Comparison of ENCODE assay signal across 17 mouse cellular contexts in genomic region chr13:54581385-54581784, GRCm38 (mm10). TPM values are rescaled to one million over a fixed set of nuclear protein-coding genes. Genes with fewer than 3 reads are reported as not detected.
A peak's percentile ranks its signal among the peaks of the same experiment; 100 is the strongest.
DNase-seq lines count a peak whose midpoint lies in the region; ATAC-seq and TF ChIP-seq lines count a peak whose summit lies in the region.
"Had no signal": no experiment of that assay in that cellular context is flagged by ENCODE, and none has a peak within 500 bp of the region (broad histone marks: within the 10 kb centered on the region; RNA-seq: fewer than 3 reads in every experiment).

No protein-coding gene starts in this region.

- TF ChIP-seq POLR2A in liver, adult 2 months (IDR thresholded peaks at IDR 0.05; ENCODE audit: extremely low read depth, insufficient read depth, low read length) = no peak

- H3K27ac ChIP-seq in liver, adult 2 months (replicated peaks; ENCODE audit: insufficient read depth, low read depth, low read length) = peak overlapping the region; percentile 39; the same call in 1 of the 2 replicates
- H3K27ac ChIP-seq in liver, embryonic 11.5 days (ENCODE audit: low read depth, low read length) = no peak overlapping the region
- peak overlapping the region; percentile 73 for H3K27ac ChIP-seq in stomach, embryonic 16.5 days (ENCODE audit: low read length)
- H3K27ac ChIP-seq: embryonic facial prominence, embryonic 15.5 days; forebrain, embryonic 10.5 days; gastrocnemius, adult 2 months; heart, embryonic 13.5 days had no signal

- peaks cover 19% of the 10 kb centered on the region for H3K4me1 ChIP-seq in liver, adult 2 months (ENCODE audit: control insufficient read depth, insufficient read depth, low read length)
- peaks cover 5% of the 10 kb centered on the region for H3K4me1 ChIP-seq in liver, embryonic 11.5 days (replicated peaks; ENCODE audit: control insufficient read depth, insufficient read depth, low read length)
- H3K4me1 ChIP-seq in stomach, embryonic 16.5 days (ENCODE audit: control insufficient read depth, insufficient read depth, low read length) = peaks cover 6% of the 10 kb centered on the region

- no peak overlapping the region for H3K4me2 ChIP-seq in liver, embryonic 11.5 days
- H3K4me2 ChIP-seq in stomach, embryonic 16.5 days (ENCODE audit: low read depth, low read length) = no peak overlapping the region
- H3K4me2 ChIP-seq: embryonic facial prominence, embryonic 15.5 days; heart, embryonic 13.5 days had no signal

- ATAC-seq in liver, embryonic 11.5 days (replicated peaks; ENCODE audit: low FRiP score) = no peak
- ATAC-seq in stomach, embryonic 16.5 days (ENCODE audit: insufficient read depth, low FRiP score) = peak; percentile 65; the same call in 1 of the 2 replicates
- ATAC-seq: forebrain, embryonic 14.5 days had no signal

- no peak overlapping the region for H3K4me3 ChIP-seq in liver, adult 2 months (ENCODE audit: insufficient read depth, low read depth, low read length)
- no peak overlapping the region for H3K4me3 ChIP-seq in liver, embryonic 11.5 days (ENCODE audit: low read depth, low read length)
- no peak overlapping the region for H3K4me3 ChIP-seq in stomach, embryonic 16.5 days (replicated peaks; ENCODE audit: low read length)
- H3K4me3 ChIP-seq: embryonic facial prominence, embryonic 15.5 days; erythroblast, embryonic 14.5 days; forebrain, embryonic 10.5 days; gastrocnemius, adult 2 months; heart, embryonic 13.5 days had no signal

- no peaks in the 10 kb centered on the region for H3K27me3 ChIP-seq in liver, adult 2 months (ENCODE audit: control insufficient read depth, insufficient read depth, low read length)
- H3K27me3 ChIP-seq in liver, embryonic 11.5 days (replicated peaks; ENCODE audit: control insufficient read depth, insufficient read depth, low read length) = no peaks in the 10 kb centered on the region
- H3K27me3 ChIP-seq in stomach, embryonic 16.5 days (ENCODE audit: control insufficient read depth, insufficient read depth, low read length) = no peaks in the 10 kb centered on the region
- H3K27me3 ChIP-seq: embryonic facial prominence, embryonic 15.5 days; heart, embryonic 13.5 days had no signal

- H3K79me2 ChIP-seq in liver, adult 2 months (ENCODE audit: control insufficient read depth, insufficient read depth, low read length) = no peaks in the 10 kb centered on the region

- WGBS in liver, adult 2 months = 18% methylated on average over 2 of the region's 2 CpGs
- WGBS in liver, embryonic 11.5 days = 85% methylated on average over 2 of the region's 2 CpGs
- WGBS in stomach, embryonic 16.5 days = 47% methylated on average over 2 of the region's 2 CpGs

- no peak for TF ChIP-seq CTCF in liver, adult 2 months (IDR thresholded peaks at IDR 0.05; ENCODE audit: low read depth, low read length)

- no peaks in the 10 kb centered on the region for H3K9me3 ChIP-seq in liver, embryonic 11.5 days (ENCODE audit: control insufficient read depth, low read length)
- no peaks in the 10 kb centered on the region for H3K9me3 ChIP-seq in stomach, embryonic 16.5 days (replicated peaks; ENCODE audit: control insufficient read depth, low read length)
- H3K9me3 ChIP-seq: embryonic facial prominence, embryonic 15.5 days; forebrain, embryonic 10.5 days; heart, embryonic 13.5 days had no signal

- DNase-seq in liver, adult 2 months (ENCODE audit: extremely low read depth, low read depth, low spot score) = peak; percentile 81
- DNase-seq in liver, embryonic 11.5 days (ENCODE audit: low spot score) = no peak
- peak; percentile 46 for DNase-seq in lung, postnatal 25 days (ENCODE audit: low spot score)
- DNase-seq in lung, postnatal 10 days = no peak
- no peak for DNase-seq in right cerebral cortex, adult 2 months (ENCODE audit: low spot score in 2 of 2)
- DNase-seq: cerebellum, adult 2 months; cerebellum, postnatal 10 days; embryo, embryonic 11 days; gastrocnemius, adult 2 months; gastrocnemius, postnatal 25 days; heart, postnatal 36 days had no signal

- no peak overlapping the region for H3K9ac ChIP-seq in liver, adult 2 months (ENCODE audit: low read depth, low read length)
- H3K9ac ChIP-seq in liver, embryonic 11.5 days (ENCODE audit: low read depth, low read length) = no peak overlapping the region
- no peak overlapping the region for H3K9ac ChIP-seq in stomach, embryonic 16.5 days (ENCODE audit: low read length)
- H3K9ac ChIP-seq: embryonic facial prominence, embryonic 15.5 days; heart, embryonic 13.5 days had no signal

- peaks cover 18% of the 10 kb centered on the region for H3K36me3 ChIP-seq in liver, adult 2 months (ENCODE audit: control insufficient read depth, insufficient read depth, low read length)
- H3K36me3 ChIP-seq in liver, embryonic 11.5 days (ENCODE audit: control insufficient read depth, insufficient read depth, low read length) = peaks cover 46% of the 10 kb centered on the region
- H3K36me3 ChIP-seq in stomach, embryonic 16.5 days (ENCODE audit: control insufficient read depth, insufficient read depth, low read length) = peaks cover 23% of the 10 kb centered on the region

RNA-seq across cellular contexts. Expression of gene Arl10, which starts 6.6 kb away (rescaled TPM):
- total RNA-seq in liver, adult 2 months (2014; rRNA removed) = 4.2 and 5.6 TPM in 2 replicates
- polyA plus RNA-seq in liver, adult 2 months (2012; rRNA removed) = 3.2 and 5.2 TPM in 2 replicates
- polyA plus RNA-seq in liver, embryonic 11.5 days (2014; fragmentation: Nextera tagmentation; extraction: Ambion mirVana) = 15.1 and 16.8 TPM in 2 replicates
- polyA plus RNA-seq in stomach, embryonic 16.5 days (2015; fragmentation: Nextera tagmentation; extraction: Ambion mirVana) = 21.7 and 23.1 TPM in 2 replicates
- polyA plus RNA-seq: erythroblast, embryonic 14.5 days had no signal

RNA-seq across cellular contexts. Expression of gene Nop16, which starts 8.5 kb away (rescaled TPM):
- total RNA-seq in liver, adult 2 months (2014; rRNA removed) = 15.0 and 15.8 TPM in 2 replicates
- 9.4 and 11.1 TPM in 2 replicates for polyA plus RNA-seq in liver, adult 2 months (2012; rRNA removed)
- 137 and 152 TPM in 2 replicates for polyA plus RNA-seq in liver, embryonic 11.5 days (2014; fragmentation: Nextera tagmentation; extraction: Ambion mirVana)
- 87.1 and 88.7 TPM in 2 replicates for polyA plus RNA-seq in stomach, embryonic 16.5 days (2015; fragmentation: Nextera tagmentation; extraction: Ambion mirVana)

RNA-seq across cellular contexts. Expression of gene Higd2a, which starts 8.6 kb away (rescaled TPM):
- 51.1 and 56.3 TPM in 2 replicates for total RNA-seq in liver, adult 2 months (2014; rRNA removed)
- polyA plus RNA-seq in liver, adult 2 months (2012; rRNA removed) = 98.7 and 133 TPM in 2 replicates
- polyA plus RNA-seq in liver, embryonic 11.5 days (2014; fragmentation: Nextera tagmentation; extraction: Ambion mirVana) = 162 and 177 TPM in 2 replicates
- 182 and 211 TPM in 2 replicates for polyA plus RNA-seq in stomach, embryonic 16.5 days (2015; fragmentation: Nextera tagmentation; extraction: Ambion mirVana)

RNA-seq across cellular contexts. Expression of gene 4833439L19Rik, which starts 16.1 kb away (rescaled TPM):
- 24.1 and 24.2 TPM in 2 replicates for total RNA-seq in liver, adult 2 months (2014; rRNA removed)
- 52.5 and 54.3 TPM in 2 replicates for polyA plus RNA-seq in liver, adult 2 months (2012; rRNA removed)
- polyA plus RNA-seq in liver, embryonic 11.5 days (2014; fragmentation: Nextera tagmentation; extraction: Ambion mirVana) = 95.1 and 104 TPM in 2 replicates
- polyA plus RNA-seq in stomach, embryonic 16.5 days (2015; fragmentation: Nextera tagmentation; extraction: Ambion mirVana) = 125 and 147 TPM in 2 replicates

RNA-seq across cellular contexts. Expression of gene Cltb, which starts 29.8 kb away (rescaled TPM):
- 19.0 and 24.8 TPM in 2 replicates for total RNA-seq in liver, adult 2 months (2014; rRNA removed)
- polyA plus RNA-seq in liver, adult 2 months (2012; rRNA removed) = 45.6 and 51.5 TPM in 2 replicates
- polyA plus RNA-seq in liver, embryonic 11.5 days (2014; fragmentation: Nextera tagmentation; extraction: Ambion mirVana) = 31.9 and 32.3 TPM in 2 replicates
- 79.6 and 79.8 TPM in 2 replicates for polyA plus RNA-seq in stomach, embryonic 16.5 days (2015; fragmentation: Nextera tagmentation; extraction: Ambion mirVana)

Comparison
In these comparisons a context has a peak if more than half of its experiments do, and no peak if none do; other contexts are left out.
1. DNase-seq: peak in liver, adult 2 months (single experiment) and lung, postnatal 25 days (single experiment); none in liver, embryonic 11.5 days (single experiment), lung, postnatal 10 days (single experiment) and right cerebral cortex, adult 2 months (0 of 2).